Mouse (Mus musculus) midbrain, embryonic 16.5 days (tissue): ENCODE measurements around the gene Set. TPM values are rescaled to one million over a fixed set of nuclear protein-coding genes. Genes with fewer than 3 reads are reported as not detected.

Source experiments
- ATAC-seq: fragments of 200-750 bp; cut with Nextera tagmentation; 2 replicates; pipeline ENCODE4 v1.8.0; 2017; ENCODE audit warnings: moderate TSS enrichment
- H3K27ac ChIP-seq: fragments of 300-500 bp; sonication (generic); 2 replicates; pipeline ENCODE4 v1.5.1; 2014; ENCODE audit warnings: mild to moderate bottlenecking, low read length, mixed read lengths
- H3K27me3 ChIP-seq: fragments of 300-500 bp; sonication (generic); 2 replicates; pipeline ENCODE4 v1.6.1; 2014; ENCODE audit warnings: low read depth, low read length, mixed read lengths; ENCODE audit not compliant: control insufficient read depth, insufficient read depth
- H3K36me3 ChIP-seq: fragments of 300-500 bp; sonication (generic); 2 replicates; pipeline ENCODE4 v1.6.1; 2014; ENCODE audit warnings: mild to moderate bottlenecking, low read length, moderate library complexity, mixed read lengths; ENCODE audit not compliant: control insufficient read depth, insufficient read depth
- H3K4me1 ChIP-seq: fragments of 300-500 bp; sonication (generic); 2 replicates; pipeline ENCODE4 v1.6.1; 2014; ENCODE audit warnings: mild to moderate bottlenecking, low read length, mixed read lengths; ENCODE audit not compliant: control insufficient read depth, insufficient read depth
- H3K4me2 ChIP-seq: fragments of 300-500 bp; sonication (generic); 2 replicates; pipeline ENCODE4 v1.6.1; 2014; ENCODE audit warnings: mild to moderate bottlenecking, low read length, mixed read lengths
- H3K4me3 ChIP-seq: fragments of 300-500 bp; sonication (generic); 2 replicates; pipeline ENCODE4 v1.5.1; 2014; ENCODE audit warnings: low read depth, mild to moderate bottlenecking, low read length, moderate library complexity, mixed read lengths
- H3K9ac ChIP-seq: fragments of 300-500 bp; sonication (generic); 2 replicates; pipeline ENCODE4 v1.6.1; 2014; ENCODE audit warnings: low read depth, low read length, mixed read lengths
- H3K9me3 ChIP-seq: fragments of 300-500 bp; sonication (generic); replicated peaks from 2 replicates; pipeline ENCODE4 v1.6.1; 2014; ENCODE audit warnings: mild to moderate bottlenecking, low read length, mixed read lengths; ENCODE audit not compliant: control insufficient read depth, poor library complexity, severe bottlenecking
- WGBS: fragments of 180-500 bp; shearing (Covaris S2); extraction: QIAGEN DNeasy Blood & Tissue Kit; methylation state at CpG from one replicate; pipeline ENCODE4 v1.1.7; 2014; 5-methylcytosine and 5-hydroxymethylcytosine counted together
- polyA plus RNA-seq: library from polyadenylated mRNA; unstranded; fragments of >200 nt; fragmentation: Nextera tagmentation; extraction: Ambion mirVana; gene quantifications from 2 replicates; pipeline ENCODE4 v1.2.1, GENCODE M21; 2015

The Set gene
- polyA plus RNA-seq, 1 experiment from 2014 or later, result 314 TPM

- Histone ChIP-seq H3K9ac (no peak overlapping the region), H3K27ac (no peak overlapping the region), H3K9me3 (no peaks in the 10 kb centered on the region), H3K27me3 (no peaks in the 10 kb centered on the region), H3K4me3 (no peak overlapping the region), H3K4me1 (no peaks in the 10 kb centered on the region), H3K4me2 (no peak overlapping the region), H3K36me3 (0 out of 2 replicates have a peak, but pooled peaks cover 3% of the 10 kb centered on the region)
- ATAC-seq, result no peak
- WGBS, result 95% methylated on average over 10 of the region's 10 CpGs
Measured at GRCm38 (mm10) chr2:30038370-30038769, 18.8 kb upstream of the Set start.

- Histone ChIP-seq H3K9ac (no peak overlapping the region), H3K27me3 (no peaks in the 10 kb centered on the region), H3K9me3 (no peaks in the 10 kb centered on the region), H3K4me3 (no peak overlapping the region), H3K36me3 (0 out of 2 replicates have a peak, but pooled peaks cover 3% of the 10 kb centered on the region), H3K27ac (no peak overlapping the region), H3K4me2 (no peak overlapping the region), H3K4me1 (no peaks in the 10 kb centered on the region)
- ATAC-seq, result no peak
Measured at GRCm38 (mm10) chr2:30039687-30040086, 17.5 kb upstream of the Set start.

GRCm38 (mm10) chr2:30042445-30042844 lies 14.7 kb upstream of the Set start:
- ATAC-seq, result no peak
- Histone ChIP-seq H3K9ac (no peak overlapping the region), H3K27ac (no peak overlapping the region), H3K9me3 (no peaks in the 10 kb centered on the region), H3K4me3 (no peak overlapping the region), H3K4me1 (peaks cover 3% of the 10 kb centered on the region), H3K4me2 (no peak overlapping the region), H3K27me3 (no peaks in the 10 kb centered on the region), H3K36me3 (0 out of 2 replicates have a peak, but pooled peaks cover under 1% of the 10 kb centered on the region)
- WGBS, result 3% methylated on average over 4 of the region's 4 CpGs

GRCm38 (mm10) chr2:30044550-30044949 lies 12.6 kb upstream of the Set start:
- WGBS, result 80% methylated on average over 5 of the region's 5 CpGs
- H3K9me3 ChIP-seq, result no peaks in the 10 kb centered on the region
- H3K4me2 ChIP-seq, result no peak overlapping the region
- H3K27ac ChIP-seq, result no peak overlapping the region
- H3K4me1 ChIP-seq, result peaks cover 13% of the 10 kb centered on the region
- ATAC-seq, result no peak
- no peak overlapping the region for H3K4me3 ChIP-seq
- H3K9ac ChIP-seq, result no peak overlapping the region
- no peaks in the 10 kb centered on the region for H3K27me3 ChIP-seq
- H3K36me3 ChIP-seq, result no peaks in the 10 kb centered on the region

GRCm38 (mm10) chr2:30047127-30047526 lies 10.1 kb upstream of the Set start:
- H3K9ac ChIP-seq, result no peak overlapping the region
- no peak overlapping the region for H3K4me2 ChIP-seq
- WGBS, result 94% methylated on average over 6 of the region's 6 CpGs
- no peak overlapping the region for H3K27ac ChIP-seq
- peaks cover 13% of the 10 kb centered on the region for H3K4me1 ChIP-seq
- no peaks in the 10 kb centered on the region for H3K27me3 ChIP-seq
- H3K9me3 ChIP-seq, result no peaks in the 10 kb centered on the region
- no peaks in the 10 kb centered on the region for H3K36me3 ChIP-seq
- no peak for ATAC-seq
- H3K4me3 ChIP-seq, result no peak overlapping the region

- Histone ChIP-seq H3K4me3 (peak overlapping the region; percentile 70), H3K4me2 (peak overlapping the region; percentile 62), H3K27me3 (no peaks in the 10 kb centered on the region), H3K4me1 (peaks cover 13% of the 10 kb centered on the region), H3K9ac (peak overlapping the region; percentile 75), H3K36me3 (no peaks in the 10 kb centered on the region), H3K27ac (peak overlapping the region; percentile 98), H3K9me3 (no peaks in the 10 kb centered on the region)
- 58% methylated on average over 11 of the region's 11 CpGs for WGBS
- no peak for ATAC-seq
Measured at GRCm38 (mm10) chr2:30048101-30048501, 9.1 kb upstream of the Set start.

- Histone ChIP-seq H3K9ac (peak within 1 kb of the TSS; percentile 75), H3K27me3 (0 out of 2 replicates have a peak, but pooled peaks cover under 1% of the 10 kb centered on the region), H3K4me2 (peak within 1 kb of the TSS; percentile 62), H3K9me3 (no peaks in the 10 kb centered on the region), H3K4me1 (peaks cover 13% of the 10 kb centered on the region), H3K27ac (peak within 1 kb of the TSS; percentile 98), H3K4me3 (peak within 1 kb of the TSS; percentile 70), H3K36me3 (no peaks in the 10 kb centered on the region)
- 1% methylated on average over 49 of the region's 54 CpGs for WGBS
- peak; percentile 95 for ATAC-seq
Measured at GRCm38 (mm10) chr2:30048699-30049388, 8.3 kb upstream of the Set start, which contains the start of gene Wdr34. Wdr34 (minus strand) TSS chr2:30048881.

- Histone ChIP-seq H3K4me2 (no peak overlapping the region), H3K36me3 (no peaks in the 10 kb centered on the region), H3K4me3 (no peak overlapping the region), H3K9ac (no peak overlapping the region), H3K27ac (no peak overlapping the region; the same call in 1 of the 2 replicates), H3K4me1 (peaks cover 13% of the 10 kb centered on the region), H3K9me3 (no peaks in the 10 kb centered on the region), H3K27me3 (0 out of 2 replicates have a peak, but pooled peaks cover 2% of the 10 kb centered on the region)
- 89% methylated on average over 3 of the region's 3 CpGs for WGBS
- no peak for ATAC-seq
Measured at GRCm38 (mm10) chr2:30049831-30050230, 7.3 kb upstream of the Set start.

- no peak overlapping the region for H3K4me3 ChIP-seq
- ATAC-seq, result no peak
- no peak overlapping the region for H3K9ac ChIP-seq
- H3K4me1 ChIP-seq, result peaks cover 10% of the 10 kb centered on the region
- no peak overlapping the region for H3K27ac ChIP-seq
- no peaks in the 10 kb centered on the region for H3K36me3 ChIP-seq
- H3K9me3 ChIP-seq, result no peaks in the 10 kb centered on the region
- WGBS, result 44% methylated on average over 6 of the region's 6 CpGs
- 0 out of 2 replicates have a peak, but pooled peaks cover 2% of the 10 kb centered on the region for H3K27me3 ChIP-seq
- no peak overlapping the region for H3K4me2 ChIP-seq
Measured at GRCm38 (mm10) chr2:30051992-30052761, 5.0 kb upstream of the Set start.
